Mouse (Mus musculus) lung, adult 2 months (tissue): ENCODE data around the gene Nlrx1. TPM values are rescaled to one million over a fixed set of nuclear protein-coding genes. Genes with fewer than 3 reads are reported as not detected.

ENCODE experiments used
- DNase-seq: peaks from one replicate; pipeline ENCODE4 v3.0.0; 2022
- H3K4me1 ChIP-seq: fragments of 200-500 bp; 2 replicates; pipeline ENCODE4 v1.6.1; 2011; ENCODE audit warnings: low read length; ENCODE audit not compliant: control insufficient read depth, insufficient read depth
- H3K4me3 ChIP-seq: fragments of 200-500 bp; replicated peaks from 2 replicates; pipeline ENCODE3; 2011; ENCODE audit warnings: low read depth, mild to moderate bottlenecking, control low read depth, low read length; ENCODE audit errors: extremely low read depth
- CTCF ChIP-seq: fragments of 200-500 bp; IDR thresholded peaks from 2 replicates; pipeline ENCODE4 v1.5.1; 2011; ENCODE audit warnings: mild to moderate bottlenecking, low read length, control low read depth; ENCODE audit not compliant: insufficient read depth
- POLR2A ChIP-seq: fragments of 200-500 bp; IDR thresholded peaks from 2 replicates; pipeline ENCODE4 v1.6.1; 2011; ENCODE audit warnings: low read depth, mild to moderate bottlenecking, control low read depth, low read length, borderline replicate concordance; ENCODE audit errors: extremely low read depth
- WGBS: fragments of 180-500 bp; shearing (Covaris S2); methylation state at CpG from one replicate; pipeline ENCODE4 v1.1.7; 2018; 5-methylcytosine and 5-hydroxymethylcytosine counted together
- polyA plus RNA-seq: library from polyadenylated mRNA; depleted of rRNA; stranded (reverse); fragments of >200 nt; gene quantifications from 2 replicates; pipeline ENCODE4 v1.2.3, GENCODE M21; 2012; rRNA removed

Nlrx1 gene
- polyA plus RNA-seq, result 15.0 and 15.8 TPM in 2 replicates

DNA sequence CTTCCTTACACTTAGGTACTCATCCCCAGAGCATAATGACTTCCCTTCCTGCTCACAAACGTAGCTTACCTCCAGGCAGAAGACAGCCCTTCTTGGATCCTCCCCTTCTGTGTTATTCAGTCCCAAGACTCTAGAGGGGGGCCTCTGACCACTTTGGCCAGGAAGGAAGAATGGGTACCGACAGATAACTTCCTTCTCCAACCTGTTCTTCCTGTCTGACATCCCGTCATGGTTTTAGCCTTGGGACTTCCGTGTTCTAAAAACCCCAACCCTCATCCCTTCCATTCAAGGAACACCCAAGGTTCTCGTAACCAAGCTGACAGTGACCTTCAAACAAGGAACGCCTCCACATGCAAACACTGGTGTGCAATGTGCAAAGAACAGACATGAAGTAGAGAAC is at the start of gene Nlrx1:
TSS of gene Nlrx1 (minus strand) at position 168 of the 400 bp plus-strand sequence.
- Histone ChIP-seq H3K4me1 (peaks cover 7% of the 10 kb centered on the region), H3K4me3 (peak within 1 kb of the TSS; percentile 68)
- 44% methylated on average over 6 of the region's 6 CpGs for WGBS
- no peak for DNase-seq
- TF ChIP-seq POLR2A (no peak), CTCF (no peak)

DNA sequence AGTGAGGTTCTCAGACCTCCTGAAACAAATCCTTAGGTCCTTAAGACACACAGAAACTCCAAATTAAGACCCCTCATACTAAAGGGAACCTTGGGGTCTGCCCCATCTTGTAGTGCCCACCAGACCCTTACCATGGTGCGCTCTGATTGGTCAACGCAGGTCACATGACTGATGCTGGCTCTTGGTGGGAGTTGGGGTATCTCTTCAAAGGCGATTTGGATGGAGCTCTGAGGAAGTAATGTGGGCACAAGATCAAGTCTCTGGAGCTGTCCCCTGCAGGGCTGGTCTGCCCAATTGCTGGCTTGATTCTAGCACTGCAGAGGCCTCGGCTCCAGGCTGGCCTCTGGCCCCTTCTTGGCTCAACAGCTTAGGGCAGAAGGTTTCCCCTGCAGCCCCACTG is 49.1 kb upstream of the Nlrx1 start:
- no peak for DNase-seq
- Histone ChIP-seq H3K4me1 (peaks cover 16% of the 10 kb centered on the region), H3K4me3 (no peak overlapping the region)
- TF ChIP-seq POLR2A (no peak), CTCF (no peak)
- 82% methylated on average over 4 of the region's 4 CpGs for whole genome bisulfite sequencing

DNA sequence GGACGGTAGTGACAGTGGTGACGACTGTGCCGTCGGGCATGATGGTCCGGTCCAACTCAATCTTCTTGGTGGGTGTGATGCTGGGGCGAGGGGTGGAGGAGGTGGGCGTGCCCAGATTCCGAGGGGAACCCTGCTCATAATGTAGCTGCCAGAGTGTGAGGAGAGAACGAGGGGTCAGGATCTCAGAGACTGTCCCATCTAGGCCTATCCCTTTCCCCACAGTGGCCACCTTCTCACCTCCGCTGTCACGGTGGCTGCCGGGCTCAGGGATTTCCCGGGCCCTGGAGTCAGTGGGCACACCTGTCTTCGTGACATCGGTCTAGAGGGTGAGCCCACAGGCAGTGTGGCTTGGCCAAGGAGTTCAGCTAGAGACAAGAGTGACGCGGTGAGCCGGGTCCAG is 46.5 kb upstream of the Nlrx1 start:
- no peak for DNase-seq
- no peak overlapping the region for H3K4me3 ChIP-seq
- TF ChIP-seq POLR2A, result no peak
- TF ChIP-seq CTCF, result no peak
- WGBS, result 91% methylated on average over 18 of the region's 18 CpGs
- H3K4me1 ChIP-seq, result peaks cover 11% of the 10 kb centered on the region

DNA sequence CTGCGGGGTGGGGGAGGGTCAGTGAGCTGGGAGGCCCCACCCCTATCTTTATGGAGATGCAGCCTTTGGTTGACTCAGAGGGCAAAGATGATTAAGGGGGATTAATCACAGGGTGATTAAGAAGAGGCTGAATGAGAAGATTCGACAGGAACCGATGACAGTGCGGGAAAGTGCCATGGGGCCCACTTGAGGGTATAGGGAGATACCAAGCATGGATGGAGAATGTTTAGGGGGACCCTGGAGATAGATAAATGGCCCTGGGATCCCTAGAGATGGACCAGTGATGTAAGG is 45.8 kb upstream of the Nlrx1 start:
- DNase-seq, result no peak
- 84% methylated on average over 4 of the region's 4 CpGs for WGBS
- Histone ChIP-seq H3K4me3 (no peak overlapping the region), H3K4me1 (peaks cover 11% of the 10 kb centered on the region)
- no peak for TF ChIP-seq POLR2A
- no peak for TF ChIP-seq CTCF

DNA sequence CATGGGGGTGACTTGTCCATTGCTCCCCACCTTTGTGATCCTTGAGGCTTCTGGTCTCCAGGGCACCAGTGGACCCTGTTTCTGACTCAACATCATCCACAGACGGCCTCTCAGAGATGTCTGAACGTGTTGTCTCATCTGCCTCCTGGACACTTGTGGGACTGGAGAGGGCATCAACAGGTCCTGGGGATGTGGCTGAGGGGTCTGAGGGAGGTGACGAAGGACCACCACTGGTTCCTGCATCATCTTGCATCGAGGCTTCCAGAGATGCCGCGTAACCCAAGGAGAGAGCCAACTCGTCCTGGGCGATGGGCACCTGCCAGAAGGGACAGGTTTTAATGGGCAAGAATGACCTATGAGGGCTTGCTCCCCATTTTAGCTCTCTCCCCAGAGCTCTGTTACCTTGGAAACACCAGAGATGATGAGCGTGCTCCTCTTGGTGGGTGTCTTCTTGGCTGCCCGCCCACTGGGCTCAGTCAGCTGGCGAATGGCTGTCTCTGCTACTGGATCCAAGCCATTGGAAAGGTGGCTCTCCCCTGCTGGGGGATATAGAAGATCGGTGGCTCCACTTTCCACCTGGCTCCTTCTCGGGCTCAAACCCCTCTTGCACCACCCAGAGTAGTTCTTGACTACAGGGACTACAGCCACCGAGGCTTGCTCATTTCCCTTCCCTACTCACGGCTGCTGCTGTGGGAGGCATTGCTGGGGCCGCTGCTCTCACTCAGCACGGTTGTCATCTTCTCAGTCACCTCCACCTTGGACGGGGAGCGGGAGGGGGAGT is 45.3 kb upstream of the Nlrx1 start:
- 82% methylated on average over 19 of the region's 19 CpGs for WGBS
- Histone ChIP-seq H3K4me3 (no peak overlapping the region), H3K4me1 (peaks cover 10% of the 10 kb centered on the region)
- DNase-seq, result no peak
- TF ChIP-seq POLR2A (no peak), CTCF (no peak)

DNA sequence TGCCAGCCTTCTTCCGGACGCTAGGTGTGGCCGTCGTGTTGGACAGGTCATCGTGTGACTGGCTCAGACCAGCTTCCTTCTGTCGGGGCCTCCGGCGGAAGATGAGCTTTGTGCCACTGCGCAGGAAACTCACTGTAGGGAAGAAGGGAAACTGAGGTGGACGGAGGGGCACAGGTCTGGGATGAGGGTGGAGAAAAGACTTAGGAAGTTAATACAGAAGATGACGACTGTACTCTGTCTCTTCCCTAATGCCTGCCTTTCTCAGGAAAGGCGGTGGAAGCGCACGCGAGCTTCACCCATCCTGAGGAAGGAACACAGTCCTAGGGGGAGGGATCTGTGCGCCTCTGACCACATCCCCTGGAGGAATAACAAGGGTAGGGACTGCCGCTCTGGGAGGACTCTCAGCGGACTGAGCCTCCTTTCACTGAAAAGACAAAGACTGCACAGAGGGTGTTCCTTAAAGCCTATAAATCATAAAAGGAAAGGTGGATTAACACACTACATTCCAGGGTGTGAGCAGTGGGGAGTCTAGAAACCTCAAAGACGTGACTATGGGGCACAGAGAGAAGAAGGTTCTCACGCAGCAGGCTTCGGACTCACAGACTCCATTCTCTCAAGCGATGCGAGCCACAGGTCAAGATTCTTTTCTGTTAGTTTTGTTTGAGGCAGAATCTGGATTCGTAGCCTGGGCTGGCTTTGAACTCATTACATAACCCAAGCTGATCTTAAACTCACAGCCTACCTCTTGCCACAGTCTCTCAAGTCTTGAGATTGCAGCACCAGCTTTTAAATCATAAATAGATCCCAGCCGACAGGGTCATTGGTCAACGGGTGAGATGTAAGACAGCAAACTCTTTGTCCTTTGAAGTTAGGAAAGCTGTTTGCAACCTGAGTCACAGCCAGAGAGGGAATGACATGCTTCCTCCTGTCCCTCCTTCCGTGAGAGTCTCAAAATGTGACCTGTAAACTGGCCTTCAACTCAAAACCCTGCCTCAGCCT is 43.0 kb upstream of the Nlrx1 start:
- WGBS, result 32% methylated on average over 27 of the region's 27 CpGs
- Histone ChIP-seq H3K4me1 (no peaks in the 10 kb centered on the region), H3K4me3 (peak overlapping the region; percentile 50)
- DNase-seq, result peak; percentile 27
- TF ChIP-seq POLR2A, result peak; percentile 60
- TF ChIP-seq CTCF, result no peak

DNA sequence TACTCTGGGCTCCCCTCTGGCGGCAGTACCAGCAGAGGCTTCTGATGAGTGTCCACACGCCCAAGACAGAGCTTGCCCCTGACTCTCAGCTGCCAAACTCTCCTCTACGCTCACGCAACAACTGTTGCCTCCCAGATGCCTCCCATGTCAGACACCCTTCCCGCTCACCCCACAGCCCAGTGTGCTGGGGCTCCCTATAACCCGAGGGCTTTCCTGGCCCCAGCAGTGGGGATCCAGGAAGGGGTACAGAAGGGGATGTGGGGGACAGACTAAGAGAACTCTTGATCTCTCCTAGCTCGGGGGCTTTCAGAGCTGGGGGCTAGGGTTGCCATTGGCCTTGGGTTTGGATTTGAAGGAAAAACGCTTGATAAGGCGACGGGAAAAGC is 42.3 kb upstream of the Nlrx1 start:
- no peak for TF ChIP-seq CTCF
- TF ChIP-seq POLR2A, result no peak
- DNase-seq, result no peak
- 49% methylated on average over 10 of the region's 10 CpGs for WGBS

DNA sequence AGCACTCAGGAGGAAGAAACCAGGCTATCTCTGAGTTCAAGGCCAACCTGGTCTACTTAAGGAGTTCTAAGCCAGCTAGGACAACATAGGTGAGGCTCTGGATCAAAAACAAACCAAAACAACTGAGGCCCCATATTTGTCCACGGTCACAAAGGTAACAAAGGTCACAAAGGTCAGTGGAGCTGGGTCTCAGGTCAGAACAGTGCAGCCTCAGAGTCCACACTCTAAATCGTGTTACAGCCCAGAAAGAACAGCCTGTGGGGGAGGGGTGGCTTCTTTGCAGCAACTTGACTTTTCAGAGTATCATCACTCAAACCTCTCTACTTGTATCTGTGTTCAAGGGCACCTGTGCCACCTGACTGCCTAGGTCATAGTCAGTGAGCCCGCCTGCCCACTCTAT is 41.4 kb upstream of the Nlrx1 start:
- WGBS, result 72% methylated on average over 3 of the region's 3 CpGs
- DNase-seq, result no peak
- no peak overlapping the region for H3K4me3 ChIP-seq
- TF ChIP-seq POLR2A (no peak), CTCF (no peak)
- no peaks in the 10 kb centered on the region for H3K4me1 ChIP-seq

More for the DNA sequence above, 42.3 kb upstream of the Nlrx1 start:
- Histone ChIP-seq H3K4me3 (peak overlapping the region; percentile 50), H3K4me1 (no peaks in the 10 kb centered on the region)

DNA sequence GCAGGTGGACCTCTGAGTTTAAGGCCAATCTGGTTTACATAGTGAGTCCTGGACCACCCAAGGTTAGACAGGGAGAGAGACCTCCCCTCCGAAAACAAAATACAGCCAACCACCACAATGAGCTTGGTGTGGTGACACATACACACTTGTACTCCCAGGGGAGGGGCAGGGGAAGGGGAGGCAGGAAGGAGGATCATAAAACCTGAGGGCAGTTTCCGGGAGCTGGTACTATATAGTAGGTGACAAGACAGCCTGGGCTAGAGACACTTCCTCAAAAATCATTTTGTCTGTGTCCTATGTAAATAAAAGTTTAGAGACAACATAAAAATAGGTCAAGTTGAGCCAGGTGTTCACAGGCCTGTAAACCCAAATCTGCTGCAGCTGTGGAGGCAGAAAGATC is 38.8 kb upstream of the Nlrx1 start:
- Histone ChIP-seq H3K4me1 (no peaks in the 10 kb centered on the region; the same call in 1 of the 2 replicates), H3K4me3 (no peak overlapping the region)
- TF ChIP-seq CTCF (no peak), POLR2A (no peak)
- 78% methylated on average over 2 of the region's 2 CpGs for WGBS
- no peak for DNase-seq

DNA sequence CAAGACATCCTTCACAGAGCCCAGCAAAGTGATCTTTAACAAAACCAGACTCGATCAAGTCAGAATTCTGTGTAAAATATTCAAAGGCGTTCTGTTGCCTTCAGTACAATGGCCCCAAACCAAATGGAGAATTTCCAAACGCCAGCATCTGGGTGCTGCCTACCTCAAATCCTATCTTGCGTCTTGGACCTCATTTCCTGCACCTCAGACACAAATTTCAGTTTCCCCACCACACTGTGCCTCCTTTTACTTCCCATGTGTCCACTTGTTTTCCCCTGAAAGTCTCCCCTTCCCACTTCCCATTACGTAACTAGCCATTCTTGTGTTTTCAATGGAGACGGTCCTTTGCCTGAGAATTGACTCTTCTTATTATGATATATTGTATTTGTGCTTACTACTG is 38.1 kb upstream of the Nlrx1 start:
- TF ChIP-seq CTCF (no peak), POLR2A (no peak)
- Histone ChIP-seq H3K4me1 (no peaks in the 10 kb centered on the region; the same call in 1 of the 2 replicates), H3K4me3 (no peak overlapping the region)
- 90% methylated on average over 6 of the region's 6 CpGs for WGBS
- no peak for DNase-seq
